Mouse (Mus musculus) liver, embryonic 13.5 days (tissue): Measurements from ENCODE around the gene Ccl6. TPM values are rescaled to one million over a fixed set of nuclear protein-coding genes. Genes with fewer than 3 reads are reported as not detected.

Source experiments
- ATAC-seq: fragments of 200-750 bp; cut with Nextera tagmentation; 2 replicates; pipeline ENCODE4 v1.8.0; 2017; ENCODE audit warnings: low read depth, mild to moderate bottlenecking, moderate number of reproducible peaks, moderate library complexity
- DNase-seq: peaks from one replicate; pipeline ENCODE4 v3.0.0; 2022
- H3K27ac ChIP-seq: fragments of 300-500 bp; sonication (generic); 2 replicates; pipeline ENCODE4 v1.5.1; 2015; ENCODE audit warnings: moderate library complexity, mild to moderate bottlenecking, inconsistent platforms
- H3K27me3 ChIP-seq: fragments of 300-500 bp; sonication (generic); 2 replicates; pipeline ENCODE4 v1.6.1; 2015; ENCODE audit warnings: mild to moderate bottlenecking, inconsistent platforms
- H3K36me3 ChIP-seq: fragments of 300-500 bp; sonication (generic); 2 replicates; pipeline ENCODE4 v1.6.1; 2015; ENCODE audit warnings: mild to moderate bottlenecking, inconsistent platforms
- H3K4me1 ChIP-seq: fragments of 300-500 bp; sonication (generic); replicated peaks from 2 replicates; pipeline ENCODE4 v1.6.1; 2015; ENCODE audit warnings: inconsistent platforms
- H3K4me2 ChIP-seq: fragments of 300-500 bp; sonication (generic); 2 replicates; pipeline ENCODE4 v1.6.1; 2015; ENCODE audit warnings: inconsistent platforms, mild to moderate bottlenecking, moderate library complexity
- H3K4me3 ChIP-seq: fragments of 300-500 bp; sonication (generic); replicated peaks from 2 replicates; pipeline ENCODE4 v1.5.1; 2015; ENCODE audit warnings: mild to moderate bottlenecking, inconsistent platforms
- H3K9ac ChIP-seq: fragments of 300-500 bp; sonication (generic); 2 replicates; pipeline ENCODE4 v1.6.1; 2015; ENCODE audit warnings: mild to moderate bottlenecking, inconsistent platforms
- H3K9me3 ChIP-seq: fragments of 300-500 bp; sonication (generic); replicated peaks from 2 replicates; pipeline ENCODE4 v1.6.1; 2016; ENCODE audit warnings: inconsistent platforms
- WGBS: fragments of 180-500 bp; shearing (Covaris S2); methylation state at CpG from one replicate; pipeline ENCODE4 v1.1.7; 2015; ENCODE audit not compliant: insufficient replicate concordance; 5-methylcytosine and 5-hydroxymethylcytosine counted together
- polyA plus RNA-seq: library from polyadenylated mRNA; unstranded; fragments of >200 nt; fragmentation: Nextera tagmentation; extraction: Ambion mirVana; gene quantifications from 2 replicates; pipeline ENCODE4 v1.2.1, GENCODE M21; 2015

Gene Ccl6
- 8.5 and 8.8 TPM in 2 replicates for polyA plus RNA-seq

DNA sequence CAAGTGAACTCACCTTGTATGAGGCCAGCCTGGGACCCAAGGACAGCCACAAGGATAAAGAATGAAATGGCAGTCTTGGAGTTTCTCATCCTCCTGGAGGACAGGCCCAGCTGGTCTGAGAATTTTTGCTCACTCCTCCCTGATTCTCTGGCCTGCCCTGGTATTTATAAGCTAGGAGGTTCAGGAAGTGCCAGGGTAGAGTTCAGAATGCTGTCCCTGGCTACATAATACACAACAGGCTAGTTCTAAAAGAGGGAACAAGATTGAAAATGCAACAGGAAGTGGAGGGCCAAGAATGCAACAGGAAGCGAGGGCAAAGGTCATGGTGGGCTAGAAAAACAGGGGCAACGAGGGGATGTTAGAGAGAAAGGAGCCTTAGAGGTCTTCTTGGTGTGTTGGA lies at the start of gene Ccl6:
Ccl6 (minus strand) TSS at position 235 of the 400 bp plus-strand sequence.
- DNase-seq (no peak), ATAC-seq (no peak)
- no peak within 1 kb of the TSS for H3K4me3 ChIP-seq
- no peak within 1 kb of the TSS for H3K27ac ChIP-seq
- no peaks in the 10 kb centered on the region for H3K36me3 ChIP-seq
- no peaks in the 10 kb centered on the region for H3K9me3 ChIP-seq
- H3K9ac ChIP-seq, result no peak within 1 kb of the TSS
- 0 out of 2 replicates have a peak, but pooled peaks cover 3% of the 10 kb centered on the region for H3K4me1 ChIP-seq
- no peak within 1 kb of the TSS for H3K4me2 ChIP-seq
- WGBS, result 27% methylated on average over 2 of the region's 2 CpGs
- H3K27me3 ChIP-seq, result no peaks in the 10 kb centered on the region

DNA sequence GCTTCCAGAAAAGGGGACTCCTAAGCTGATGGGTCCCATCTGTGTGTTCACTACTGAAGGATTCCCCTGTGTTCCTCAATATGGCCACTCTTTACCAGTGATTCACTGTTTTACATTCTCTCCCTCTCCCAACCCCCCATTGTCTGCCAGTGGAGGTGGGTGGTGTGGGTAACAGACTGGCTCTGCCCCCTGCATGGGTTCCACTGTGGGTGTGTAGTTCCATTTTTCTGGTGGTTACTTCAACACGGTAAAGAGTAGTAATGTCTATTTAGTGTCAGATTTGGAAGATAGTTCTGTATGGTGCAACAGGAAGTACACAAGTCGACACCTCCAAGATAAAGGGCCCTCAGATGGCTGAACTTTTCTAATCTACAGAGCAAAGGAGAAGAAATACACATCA lies 48.3 kb upstream of the Ccl6 start:
- H3K9ac ChIP-seq, result no peak overlapping the region
- no peaks in the 10 kb centered on the region for H3K4me1 ChIP-seq
- no peaks in the 10 kb centered on the region for H3K36me3 ChIP-seq
- WGBS, result 12% methylated on average over 2 of the region's 2 CpGs
- no peak overlapping the region for H3K4me2 ChIP-seq
- ATAC-seq, result no peak
- H3K27ac ChIP-seq, result no peak overlapping the region
- no peaks in the 10 kb centered on the region for H3K9me3 ChIP-seq
- no peaks in the 10 kb centered on the region for H3K27me3 ChIP-seq
- no peak for DNase-seq
- H3K4me3 ChIP-seq, result no peak overlapping the region

DNA sequence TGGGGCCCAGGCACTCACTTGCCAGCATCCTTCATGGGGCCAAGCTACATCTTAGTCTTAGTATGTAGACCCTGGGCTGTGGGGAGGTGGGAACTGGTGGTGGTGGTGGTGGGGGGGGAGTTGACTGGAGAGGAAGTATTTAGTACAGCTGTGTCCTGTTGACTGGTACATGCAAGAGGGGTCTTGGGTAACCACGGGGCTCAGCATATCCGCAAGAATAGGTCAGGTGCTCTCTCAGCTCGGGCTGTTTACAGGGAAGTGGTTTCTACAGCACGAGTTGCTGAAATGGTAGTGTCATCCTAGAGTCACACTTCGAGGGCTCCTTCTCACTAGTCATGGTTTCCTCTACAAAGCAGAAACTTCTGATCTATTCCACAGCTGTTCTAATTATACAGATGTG lies 47.3 kb upstream of the Ccl6 start:
- DNase-seq (no peak), ATAC-seq (peak; percentile 34; the same call in 1 of the 2 replicates)
- no peaks in the 10 kb centered on the region for H3K27me3 ChIP-seq
- H3K9ac ChIP-seq, result no peak overlapping the region
- H3K27ac ChIP-seq, result no peak overlapping the region
- H3K9me3 ChIP-seq, result no peaks in the 10 kb centered on the region
- no peaks in the 10 kb centered on the region for H3K4me1 ChIP-seq
- WGBS, result 15% methylated on average over 5 of the region's 5 CpGs
- H3K36me3 ChIP-seq, result no peaks in the 10 kb centered on the region
- H3K4me3 ChIP-seq, result no peak overlapping the region
- no peak overlapping the region for H3K4me2 ChIP-seq

DNA sequence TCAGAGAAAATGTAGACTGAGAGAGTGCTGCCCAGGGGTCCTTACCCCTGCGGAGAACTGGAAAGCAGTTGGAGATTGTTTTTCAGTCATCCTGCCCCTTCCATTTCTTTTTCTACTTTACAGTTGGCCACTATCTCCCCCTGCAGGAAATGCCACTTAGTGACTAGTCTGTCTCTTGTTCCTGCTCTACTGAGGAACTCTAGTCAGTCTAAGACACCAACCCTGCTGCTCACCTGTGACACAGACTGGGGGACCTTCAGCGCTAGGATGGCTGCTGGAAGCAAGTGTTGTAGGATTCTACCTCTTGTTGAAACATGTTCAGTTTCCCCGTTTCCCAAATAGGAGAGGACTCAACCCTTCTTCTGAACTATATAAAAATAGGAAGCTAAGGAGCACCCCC lies 46.6 kb upstream of the Ccl6 start:
- ATAC-seq, result no peak
- no peaks in the 10 kb centered on the region for H3K4me1 ChIP-seq
- no peak overlapping the region for H3K27ac ChIP-seq

DNA sequence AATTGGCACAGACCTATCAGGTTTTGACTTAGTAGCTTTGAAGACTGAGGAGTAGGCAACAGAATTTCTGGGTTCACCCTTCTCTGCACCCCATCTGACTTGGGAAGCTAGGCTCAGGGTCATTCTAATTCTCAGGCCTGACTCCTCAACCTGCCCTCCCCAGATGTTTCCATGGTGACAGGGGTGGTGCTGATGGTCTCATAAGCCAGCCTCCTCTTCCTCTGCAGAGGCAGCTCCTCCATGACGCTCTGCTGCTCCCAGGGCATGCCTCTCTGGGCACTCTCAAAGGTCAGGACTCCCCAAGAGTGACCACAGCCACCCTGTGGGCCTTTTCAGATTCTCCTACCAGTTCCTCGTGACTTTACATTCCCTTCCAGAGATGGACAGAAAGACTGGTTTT lies 46.0 kb upstream of the Ccl6 start:
- Histone ChIP-seq H3K27ac (no peak overlapping the region), H3K4me3 (no peak overlapping the region), H3K4me1 (no peaks in the 10 kb centered on the region), H3K9ac (no peak overlapping the region), H3K9me3 (no peaks in the 10 kb centered on the region), H3K4me2 (no peak overlapping the region), H3K36me3 (no peaks in the 10 kb centered on the region), H3K27me3 (no peaks in the 10 kb centered on the region)
- no peak for ATAC-seq
- WGBS, result 37% methylated on average over 2 of the region's 2 CpGs
- DNase-seq, result no peak

More for the DNA sequence above, 46.6 kb upstream of the Ccl6 start:
- H3K27me3 ChIP-seq, result no peaks in the 10 kb centered on the region
- H3K36me3 ChIP-seq, result no peaks in the 10 kb centered on the region
- H3K9ac ChIP-seq, result no peak overlapping the region
- no peak for DNase-seq
- H3K4me2 ChIP-seq, result no peak overlapping the region
- H3K4me3 ChIP-seq, result no peak overlapping the region
- H3K9me3 ChIP-seq, result no peaks in the 10 kb centered on the region
- WGBS, result 28% methylated on average over 3 of the region's 3 CpGs

DNA sequence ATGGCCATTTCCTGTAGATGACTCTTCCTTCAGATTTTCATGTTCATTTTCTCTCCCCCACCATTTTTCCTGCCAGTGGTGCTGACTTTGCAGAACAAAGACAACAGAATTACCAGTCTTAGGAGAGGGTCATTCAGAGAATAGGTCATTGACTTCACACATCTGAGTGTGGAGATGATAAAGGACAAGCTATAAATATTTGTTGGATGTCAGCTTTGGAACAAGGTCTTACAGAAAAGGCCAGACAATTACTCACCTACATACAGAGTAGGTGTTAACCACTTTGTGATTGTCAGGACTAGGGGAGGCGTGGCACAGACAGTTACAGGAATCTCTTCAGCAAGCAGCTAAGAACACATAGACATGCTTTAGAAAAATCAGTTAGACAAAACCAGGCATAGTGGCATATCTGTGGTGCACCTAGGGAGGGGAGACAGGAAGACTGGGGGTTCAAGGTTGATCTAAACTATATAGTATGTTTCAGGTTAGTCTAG lies 43.9 kb upstream of the Ccl6 start:
- Histone ChIP-seq H3K36me3 (no peaks in the 10 kb centered on the region), H3K9ac (no peak overlapping the region), H3K4me3 (no peak overlapping the region), H3K4me1 (no peaks in the 10 kb centered on the region), H3K4me2 (no peak overlapping the region), H3K27ac (no peak overlapping the region), H3K27me3 (no peaks in the 10 kb centered on the region), H3K9me3 (no peaks in the 10 kb centered on the region)
- DNase-seq, result no peak
- ATAC-seq, result no peak
- WGBS, result 33% methylated on average over 1 of the region's 1 CpGs

DNA sequence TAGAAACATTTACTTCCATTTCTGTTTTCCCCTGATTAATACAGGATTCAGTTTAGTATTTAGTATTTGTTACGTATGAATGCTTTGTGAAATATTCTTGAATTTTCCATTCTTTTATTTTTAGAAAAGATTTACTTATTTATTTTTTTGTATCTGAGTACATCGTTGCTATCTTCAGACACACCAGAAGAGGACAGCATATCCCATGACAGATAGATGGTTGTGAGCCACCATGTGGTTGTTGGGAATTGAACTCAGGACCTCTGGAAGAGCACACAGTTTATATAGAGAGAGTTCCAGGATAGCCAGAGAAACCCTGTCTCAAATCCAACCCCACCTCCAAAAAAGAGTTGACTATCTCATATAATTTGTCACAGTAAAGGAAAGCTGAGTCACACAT lies 42.0 kb upstream of the Ccl6 start:
- Histone ChIP-seq H3K9me3 (no peaks in the 10 kb centered on the region), H3K9ac (no peak overlapping the region), H3K4me3 (no peak overlapping the region), H3K27ac (no peak overlapping the region), H3K36me3 (no peaks in the 10 kb centered on the region), H3K4me1 (no peaks in the 10 kb centered on the region), H3K27me3 (no peaks in the 10 kb centered on the region), H3K4me2 (no peak overlapping the region)
- ATAC-seq (no peak), DNase-seq (no peak)
- 72% methylated on average over 2 of the region's 2 CpGs for WGBS

DNA sequence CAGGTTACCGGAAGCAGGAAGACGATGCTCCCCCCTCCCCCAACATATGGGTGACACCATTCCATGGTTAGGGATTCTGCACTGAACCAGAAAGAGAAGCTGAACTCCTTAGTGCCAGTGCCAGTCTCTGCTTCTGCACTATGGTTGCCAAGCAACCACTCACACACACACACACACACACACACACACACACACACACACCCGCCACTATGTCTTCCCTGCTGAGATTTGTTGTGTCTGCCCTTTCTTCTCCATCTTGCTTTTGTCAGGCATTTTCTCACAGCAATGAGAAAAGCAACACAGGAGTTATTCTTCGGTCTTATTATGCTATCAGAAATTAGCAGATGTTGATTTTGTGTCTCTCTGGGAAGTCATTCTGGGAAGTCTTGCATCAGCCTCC lies 41.5 kb upstream of the Ccl6 start:
- no peaks in the 10 kb centered on the region for H3K27me3 ChIP-seq
- 62% methylated on average over 4 of the region's 4 CpGs for WGBS
- H3K9ac ChIP-seq, result no peak overlapping the region
- ATAC-seq (no peak), DNase-seq (no peak)
- no peaks in the 10 kb centered on the region for H3K4me1 ChIP-seq
- no peak overlapping the region for H3K27ac ChIP-seq
- no peaks in the 10 kb centered on the region for H3K9me3 ChIP-seq
- H3K4me3 ChIP-seq, result no peak overlapping the region
- H3K4me2 ChIP-seq, result no peak overlapping the region
- H3K36me3 ChIP-seq, result no peaks in the 10 kb centered on the region

DNA sequence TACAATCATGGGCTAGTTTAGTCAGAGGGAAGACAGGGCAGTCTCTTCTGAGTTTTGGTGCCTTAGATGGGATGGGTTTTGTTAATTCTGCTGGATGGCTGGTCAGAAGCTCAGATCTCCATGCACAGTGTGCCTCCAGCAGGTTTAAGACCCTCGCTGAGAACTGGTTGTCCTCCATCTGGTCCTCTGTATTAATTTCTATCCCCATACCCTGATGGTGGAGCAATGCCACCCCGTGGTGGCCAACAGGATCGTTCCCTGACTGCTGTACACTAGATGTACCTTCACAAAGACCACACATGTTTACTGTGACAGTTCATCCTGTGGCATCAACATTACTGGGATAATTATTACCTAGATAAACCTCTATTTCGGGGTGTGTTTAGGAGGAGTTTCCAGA lies 39.9 kb upstream of the Ccl6 start:
- DNase-seq, result no peak
- H3K9ac ChIP-seq, result no peak overlapping the region
- ATAC-seq, result no peak
- H3K9me3 ChIP-seq, result no peaks in the 10 kb centered on the region
- H3K27ac ChIP-seq, result no peak overlapping the region
- H3K4me1 ChIP-seq, result no peaks in the 10 kb centered on the region
- no peak overlapping the region for H3K4me3 ChIP-seq
- H3K4me2 ChIP-seq, result no peak overlapping the region
- no peaks in the 10 kb centered on the region for H3K36me3 ChIP-seq
- H3K27me3 ChIP-seq, result no peaks in the 10 kb centered on the region
- 39% methylated on average over 4 of the region's 4 CpGs for WGBS

DNA sequence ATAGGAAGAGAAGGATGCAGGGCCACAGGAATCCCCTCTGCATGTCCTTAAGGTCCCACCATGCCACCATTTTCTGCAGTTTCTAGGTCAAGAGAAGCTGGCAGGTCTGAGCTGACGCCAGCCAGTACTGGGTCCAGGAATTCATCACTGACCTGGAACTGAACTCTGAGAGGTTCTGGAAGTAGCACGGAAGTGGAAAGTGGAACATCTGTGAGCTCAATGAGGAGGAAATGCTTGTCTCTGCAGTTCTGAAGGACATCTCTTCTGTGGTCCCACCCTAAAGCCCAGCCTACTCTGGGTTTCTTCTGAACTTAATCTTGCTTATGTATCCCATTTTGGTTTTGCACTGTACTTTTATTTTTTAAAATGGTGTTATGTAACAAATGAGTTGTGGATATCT lies 38.2 kb upstream of the Ccl6 start:
- H3K27ac ChIP-seq, result no peak overlapping the region
- no peak overlapping the region for H3K4me3 ChIP-seq
- H3K36me3 ChIP-seq, result no peaks in the 10 kb centered on the region
- ATAC-seq (no peak), DNase-seq (no peak)
- 38% methylated on average over 2 of the region's 2 CpGs for WGBS
- no peaks in the 10 kb centered on the region for H3K27me3 ChIP-seq
- no peak overlapping the region for H3K4me2 ChIP-seq
- no peaks in the 10 kb centered on the region for H3K9me3 ChIP-seq
- H3K4me1 ChIP-seq, result no peaks in the 10 kb centered on the region
- no peak overlapping the region for H3K9ac ChIP-seq

DNA sequence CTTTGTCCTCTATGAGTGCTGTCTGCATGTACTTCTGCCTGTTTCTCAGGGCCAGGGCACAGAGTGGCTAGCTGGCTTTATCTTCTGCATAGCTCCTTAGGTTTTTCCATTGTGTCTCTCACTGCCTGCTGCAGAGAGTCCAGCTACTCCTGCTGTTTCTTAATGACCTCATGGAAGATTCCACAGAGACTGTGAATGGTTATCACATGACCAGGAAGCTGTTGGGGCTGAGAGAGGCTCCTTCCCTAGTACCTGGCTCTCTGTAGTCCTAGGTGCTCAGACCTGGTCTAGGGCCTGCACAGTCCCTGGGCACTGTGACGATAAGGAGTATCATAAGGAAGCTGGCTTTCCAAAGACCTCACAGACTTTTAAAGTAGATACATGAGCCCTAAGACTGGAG lies 37.7 kb upstream of the Ccl6 start:
- Histone ChIP-seq H3K27me3 (no peaks in the 10 kb centered on the region), H3K36me3 (no peaks in the 10 kb centered on the region), H3K9ac (no peak overlapping the region), H3K4me3 (no peak overlapping the region), H3K4me1 (no peaks in the 10 kb centered on the region), H3K27ac (no peak overlapping the region), H3K4me2 (no peak overlapping the region), H3K9me3 (no peaks in the 10 kb centered on the region)
- DNase-seq (no peak), ATAC-seq (no peak)
- 84% methylated on average over 1 of the region's 1 CpGs for WGBS

DNA sequence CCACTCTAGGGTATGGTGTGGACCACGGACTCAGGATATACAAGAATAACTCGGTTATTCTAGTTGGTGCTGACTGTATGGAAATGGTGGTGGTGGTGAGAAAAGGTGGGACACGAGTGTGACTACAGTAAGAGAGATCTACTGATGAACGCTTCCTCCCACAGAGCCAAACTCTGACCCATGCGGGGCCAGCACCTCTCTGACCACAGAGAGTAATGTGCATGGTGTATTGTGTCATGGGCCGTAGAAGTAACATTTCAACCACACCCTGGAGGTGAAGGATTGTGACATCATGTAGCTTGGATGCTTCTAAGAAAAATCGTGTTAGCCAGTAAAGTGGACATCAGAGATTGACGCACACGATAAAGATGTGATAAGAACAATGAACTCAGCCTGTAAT lies 35.9 kb upstream of the Ccl6 start:
- H3K4me3 ChIP-seq, result no peak overlapping the region
- no peaks in the 10 kb centered on the region for H3K9me3 ChIP-seq
- 53% methylated on average over 9 of the region's 9 CpGs for WGBS
- DNase-seq (no peak), ATAC-seq (no peak)
- no peak overlapping the region for H3K27ac ChIP-seq
- no peak overlapping the region for H3K4me2 ChIP-seq
- H3K27me3 ChIP-seq, result no peaks in the 10 kb centered on the region
- H3K36me3 ChIP-seq, result no peaks in the 10 kb centered on the region
- H3K4me1 ChIP-seq, result no peaks in the 10 kb centered on the region
- H3K9ac ChIP-seq, result no peak overlapping the region
